Mouse (Mus musculus): ENCODE data around the gene Birc5.

DNA sequence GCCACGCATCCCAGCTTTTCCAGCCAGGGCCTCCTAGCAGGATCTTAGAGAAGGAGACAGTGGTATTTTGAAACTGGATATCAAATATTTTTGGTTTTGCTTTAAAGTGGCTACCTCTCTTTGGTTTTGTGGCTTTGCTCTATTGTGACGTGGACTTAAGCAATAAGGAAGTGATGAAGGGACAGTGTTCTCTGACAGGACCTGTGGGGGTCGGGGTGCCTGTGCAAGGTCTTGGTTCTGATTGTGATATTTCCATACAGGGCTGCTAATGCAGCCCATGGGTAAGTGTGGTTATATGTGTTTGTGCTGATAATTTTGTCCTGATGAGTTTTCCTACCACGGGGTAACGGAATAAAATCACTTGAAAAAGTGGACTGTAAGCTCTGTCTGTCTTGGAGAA lies 6.3 kb downstream of the Birc5 start:
- no peak for TF ChIP-seq POLR2A (IDR thresholded peaks at IDR 0.05; ENCODE audit: borderline replicate concordance, extremely low read depth, insufficient read depth, insufficient read length, poor library complexity, severe bottlenecking)
- no peak for TF ChIP-seq CTCF (IDR thresholded peaks at IDR 0.05; ENCODE audit: borderline replicate concordance, extremely low read depth, insufficient read depth, insufficient read length)

All from brain, embryonic 14.5 days (tissue).